Mouse (Mus musculus) lung, postnatal 4 days (tissue): ENCODE data around the gene Spata21.

Experiments used
- DNase-seq, 2 experiments: peaks; one replicate each; pipeline ENCODE4 v3.0.0; 2021

Gene Spata21

GRCm38 (mm10) chr4:141076761-141077506 lies 11.2 kb upstream of the Spata21 start:
- peak; percentile 45 to 56 for DNase-seq

DNA sequence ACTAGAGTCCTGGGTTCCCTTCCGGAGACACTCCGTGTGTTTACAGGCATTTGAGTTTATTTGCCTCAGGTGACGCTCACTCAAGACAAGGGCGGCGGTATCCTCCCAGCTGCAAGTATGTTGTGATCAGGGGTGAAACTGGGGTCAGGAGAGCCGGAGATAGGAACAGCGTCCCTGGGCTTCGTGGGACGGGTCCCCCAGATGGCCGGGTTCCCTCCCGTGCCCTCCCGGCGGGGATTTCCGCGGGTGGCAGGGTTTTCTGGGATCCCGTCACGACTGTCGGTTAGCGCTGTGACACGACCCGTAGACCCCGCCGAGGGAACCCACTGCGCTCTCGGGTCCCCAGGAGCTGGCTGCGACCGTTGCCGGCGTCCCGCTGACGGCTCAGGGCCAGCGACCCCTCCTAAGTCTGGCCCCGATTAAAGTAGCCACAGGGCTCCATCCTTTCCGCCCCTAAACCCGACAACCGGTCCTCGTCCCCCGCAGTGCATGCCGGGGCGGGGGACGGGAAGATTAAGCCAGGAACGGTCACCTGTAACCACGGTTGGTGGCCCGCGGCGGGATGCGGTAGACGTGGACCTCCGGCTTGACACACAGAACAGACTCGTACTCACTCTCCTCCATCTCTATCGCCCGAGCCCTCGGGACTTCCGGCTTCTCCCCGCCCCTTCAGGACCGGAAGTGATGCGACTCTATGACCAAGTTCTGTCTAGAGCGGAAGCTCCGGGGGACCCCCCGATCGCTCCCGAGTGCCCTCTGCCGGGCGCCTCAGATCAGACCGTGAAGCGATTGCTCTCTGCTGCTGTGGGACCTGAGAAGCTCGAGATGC lies 10.2 kb upstream of the Spata21 start, which contains the start of gene Necap2:
Gene Necap2, minus strand, starts transcription at position 677 of the 829 bp plus-strand sequence.
- peak; percentile 95 to 96 for DNase-seq

DNA sequence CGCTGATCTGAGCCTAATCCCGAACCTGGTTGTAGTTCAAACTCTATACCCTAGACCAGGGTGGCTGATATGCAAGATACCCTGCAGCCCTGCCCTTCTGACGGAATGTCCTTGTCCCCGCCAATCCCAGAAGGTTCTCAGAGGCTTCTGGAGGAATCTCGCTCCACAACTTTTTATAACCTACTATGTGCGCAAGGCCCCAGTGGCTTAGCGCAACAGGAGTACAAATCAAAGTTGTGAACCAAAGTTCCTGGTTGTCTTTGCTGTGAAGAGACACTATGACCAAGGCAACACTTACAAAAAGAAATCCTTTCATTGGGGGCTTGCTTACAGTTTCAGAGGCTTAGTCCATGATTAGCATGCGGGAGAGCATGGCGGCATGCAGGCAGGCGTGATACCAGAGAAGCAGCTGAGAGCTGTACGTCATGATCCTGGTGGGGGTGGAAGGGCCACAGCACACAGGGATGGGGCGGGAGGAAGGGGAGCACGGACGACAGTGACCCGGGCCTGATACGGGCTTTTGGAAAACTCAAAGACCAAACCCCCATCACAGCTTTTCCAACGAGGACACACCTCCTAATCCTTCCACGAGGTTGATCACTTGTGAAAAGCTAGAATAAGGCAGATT lies 9.5 kb upstream of the Spata21 start:
- no peak for DNase-seq

DNA sequence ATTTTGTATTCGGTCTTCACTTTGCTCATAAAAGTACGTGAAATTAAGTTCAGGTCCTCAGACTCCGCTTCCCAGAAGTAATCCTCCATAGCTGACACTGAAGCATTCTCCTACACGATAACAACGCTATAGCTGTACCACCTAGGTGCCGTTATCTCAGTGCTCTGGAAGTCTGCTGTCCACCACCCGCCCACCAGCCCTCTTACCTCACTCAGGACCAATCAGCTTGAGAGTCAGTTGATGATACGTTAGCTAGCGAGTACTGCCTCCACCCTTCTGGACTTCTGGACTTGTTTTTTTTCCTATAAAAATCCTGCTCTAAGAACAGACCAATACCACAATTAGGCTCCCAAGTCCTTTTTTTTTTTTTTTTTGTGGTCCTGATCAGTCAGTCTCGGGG lies 1.3 kb upstream of the Spata21 start:
- no peak for DNase-seq

DNA sequence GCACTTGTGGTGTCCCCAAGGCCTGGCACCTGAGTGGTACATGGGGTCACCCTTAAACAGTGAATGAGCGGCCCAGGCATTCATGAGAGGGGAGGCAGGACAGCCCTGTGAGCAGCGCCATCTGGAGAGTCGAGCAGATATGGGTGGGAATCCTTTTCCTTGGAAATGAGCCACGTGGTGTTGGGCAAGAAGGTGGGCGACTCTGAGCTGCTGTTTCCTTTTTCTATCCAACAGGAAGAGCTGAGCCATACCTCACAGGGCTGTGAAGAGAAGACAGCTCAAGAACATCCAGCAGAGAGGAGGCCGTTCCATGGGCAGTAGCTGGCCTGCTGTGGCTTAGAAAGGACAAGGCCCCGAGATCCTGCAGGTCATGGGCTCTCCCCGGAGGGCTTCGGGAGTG lies 581 bp downstream of the Spata21 start:
- no peak for DNase-seq

- no peak for DNase-seq
Observed at GRCm38 (mm10) chr4:141095016-141095415, 6.9 kb downstream of the Spata21 start.

- DNase-seq = no peak
Observed at GRCm38 (mm10) chr4:141096710-141097109, 8.6 kb downstream of the Spata21 start.

- no peak for DNase-seq
Observed at GRCm38 (mm10) chr4:141098935-141099334, 10.8 kb downstream of the Spata21 start.

DNA sequence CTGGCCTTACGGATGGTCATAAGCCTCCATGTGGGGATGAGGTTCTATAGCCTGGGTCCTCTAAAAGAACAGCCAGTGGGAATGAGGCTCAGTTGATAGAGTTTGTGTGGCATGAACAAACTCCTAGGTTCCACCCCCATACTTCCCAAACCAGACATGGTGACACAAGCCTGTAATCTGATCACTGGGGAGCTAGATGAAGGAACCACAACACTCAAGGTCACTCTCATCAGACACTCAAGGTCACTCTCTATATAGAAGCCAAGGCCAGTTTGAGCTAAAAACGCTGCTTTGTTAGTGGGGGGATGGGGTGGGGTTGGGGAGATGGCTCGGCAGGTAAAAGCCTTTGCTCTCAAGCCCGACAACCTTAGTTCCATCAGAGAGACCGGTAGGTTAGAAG lies 11.8 kb downstream of the Spata21 start:
- DNase-seq = no peak

DNA sequence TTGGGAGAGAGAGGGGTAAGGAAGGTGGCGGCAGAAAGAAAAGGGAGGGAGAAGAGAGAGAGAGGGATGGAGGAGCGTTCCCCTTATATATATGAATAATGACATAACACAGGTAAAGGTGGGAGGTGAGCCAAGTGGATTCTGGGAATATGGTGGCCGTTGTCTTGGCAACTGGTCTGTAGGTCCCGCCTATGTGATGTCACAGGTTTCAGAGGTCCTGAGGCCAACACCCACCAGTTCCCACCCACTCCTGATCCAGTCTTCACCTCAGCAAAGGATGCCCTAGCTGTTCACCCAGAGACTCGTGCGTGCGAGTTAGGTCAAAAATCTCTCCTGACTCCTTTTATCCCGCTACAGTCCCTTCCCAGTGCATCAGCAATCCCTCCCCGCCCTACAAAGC lies 13.2 kb downstream of the Spata21 start:
- no peak for DNase-seq

GRCm38 (mm10) chr4:141101855-141102254 lies 13.7 kb downstream of the Spata21 start:
- peak in 1 of 2 experiments; percentile 57 for DNase-seq

GRCm38 (mm10) chr4:141106526-141107183 lies 18.5 kb downstream of the Spata21 start:
- no peak for DNase-seq

DNA sequence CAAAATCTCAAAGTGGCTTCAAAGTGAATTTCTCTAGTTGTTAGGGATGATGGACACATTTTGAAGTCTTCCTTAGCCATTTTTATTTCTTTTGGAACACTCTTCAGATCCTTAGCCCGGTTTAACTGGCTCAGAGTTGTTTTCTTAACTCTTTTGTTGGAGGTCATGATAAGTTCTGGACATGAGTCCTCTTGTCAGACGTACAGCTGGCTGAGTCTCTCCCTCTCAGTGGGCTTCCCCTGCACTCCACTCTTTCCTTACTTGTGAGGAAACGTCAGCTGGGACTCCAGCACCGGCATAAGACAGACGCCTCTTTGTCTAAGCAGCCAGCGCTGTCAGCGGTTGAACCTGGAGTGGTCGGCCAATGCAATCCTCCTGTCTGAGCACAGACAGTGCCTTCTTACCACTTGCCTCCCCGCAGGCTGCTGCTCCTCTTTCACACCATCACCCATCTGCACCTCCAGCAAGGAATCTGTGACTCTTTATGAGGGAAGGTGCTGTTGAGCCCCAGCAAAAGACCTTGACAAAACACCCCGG lies 20.1 kb downstream of the Spata21 start:
- no peak for DNase-seq

DNA sequence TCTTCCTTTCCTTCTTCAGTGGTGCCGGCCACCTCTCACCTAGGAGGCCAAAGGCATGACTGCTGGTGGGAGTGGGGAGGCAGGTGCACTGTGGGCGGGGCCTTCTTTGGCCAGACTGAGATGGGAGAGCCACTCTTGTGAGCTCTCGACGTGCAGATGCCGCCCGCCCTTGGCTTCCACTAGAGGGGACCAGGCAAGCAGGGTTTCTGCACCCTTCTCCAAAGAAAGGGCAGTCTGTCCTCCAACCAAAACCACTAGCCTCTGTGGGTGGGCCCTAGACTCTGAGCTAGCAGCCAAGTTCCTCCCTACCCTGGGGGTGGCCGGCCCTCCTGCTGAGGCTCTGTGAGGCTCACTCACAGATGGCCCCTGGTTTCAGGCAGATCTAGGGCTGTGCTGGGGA lies 25.7 kb downstream of the Spata21 start:
- peak; percentile 40 to 77 for DNase-seq

DNA sequence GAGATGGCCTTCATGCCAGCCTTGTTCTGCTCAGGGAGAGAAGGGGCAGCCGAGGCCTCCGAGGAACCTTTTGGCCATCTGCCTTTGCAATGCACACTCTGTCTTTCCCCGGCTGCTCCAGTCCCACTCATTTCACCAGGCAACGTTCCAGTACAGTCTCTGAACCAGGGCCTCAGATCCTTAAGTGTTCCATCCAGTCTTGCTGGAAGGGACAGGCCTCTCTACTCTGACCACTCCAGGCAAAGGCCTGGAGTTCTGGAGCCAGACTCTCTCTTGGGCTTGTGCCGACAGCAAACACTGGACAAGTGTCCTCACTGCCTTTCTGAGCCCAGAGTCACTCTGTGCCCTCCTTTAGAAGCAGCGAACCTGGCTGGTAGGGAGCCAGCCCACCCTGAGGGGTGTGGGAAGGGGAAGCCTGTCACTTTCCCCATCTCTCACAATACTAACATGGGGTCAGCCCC lies 26.4 kb downstream of the Spata21 start:
- DNase-seq = peak; percentile 30 to 66

GRCm38 (mm10) chr4:141115398-141115797 lies 27.3 kb downstream of the Spata21 start:
- no peak for DNase-seq

DNA sequence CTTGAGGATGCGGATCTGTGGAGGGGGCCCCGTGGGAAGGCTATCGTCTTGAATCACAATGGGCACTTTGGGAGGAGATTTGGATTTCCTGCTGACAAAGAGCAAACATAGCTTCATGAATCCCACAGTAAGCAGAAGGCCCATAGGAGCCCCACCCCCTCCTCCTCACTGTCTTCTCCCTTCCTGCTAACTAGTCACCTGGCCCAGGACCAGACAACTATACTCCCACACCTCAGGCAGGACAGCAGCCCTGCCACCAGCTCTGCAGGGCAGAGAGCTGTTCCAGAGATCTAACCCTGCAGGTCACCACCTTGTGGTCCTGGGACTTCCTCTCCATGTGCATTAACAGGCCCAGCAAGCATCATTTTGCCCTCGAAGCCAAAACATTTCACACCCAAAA lies 30.6 kb downstream of the Spata21 start:
- peak in 1 of 2 experiments; percentile 42 for DNase-seq

- DNase-seq = peak; percentile 68 to 69
Observed at GRCm38 (mm10) chr4:141120700-141121099, 32.6 kb downstream of the Spata21 start.

DNA sequence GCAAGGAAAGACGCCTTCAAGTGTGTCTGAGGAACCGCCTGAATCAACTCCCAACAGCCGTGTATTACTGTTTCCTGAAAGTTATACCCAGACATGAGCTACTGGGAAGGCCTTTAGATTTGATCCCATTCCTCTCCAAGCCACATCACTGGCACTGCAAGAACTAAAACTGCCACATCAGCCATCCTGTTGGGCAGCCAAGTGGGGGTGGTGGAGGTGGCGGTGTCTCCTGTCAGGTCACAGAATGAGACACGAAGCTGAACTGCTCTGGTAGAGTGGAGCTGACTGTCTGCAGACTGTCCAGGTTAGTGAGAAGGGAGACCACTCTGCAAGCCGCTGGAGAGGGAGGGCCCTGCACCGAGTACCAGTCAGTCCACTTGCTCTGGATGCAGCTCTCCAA lies 34.5 kb downstream of the Spata21 start:
- no peak for DNase-seq

DNA sequence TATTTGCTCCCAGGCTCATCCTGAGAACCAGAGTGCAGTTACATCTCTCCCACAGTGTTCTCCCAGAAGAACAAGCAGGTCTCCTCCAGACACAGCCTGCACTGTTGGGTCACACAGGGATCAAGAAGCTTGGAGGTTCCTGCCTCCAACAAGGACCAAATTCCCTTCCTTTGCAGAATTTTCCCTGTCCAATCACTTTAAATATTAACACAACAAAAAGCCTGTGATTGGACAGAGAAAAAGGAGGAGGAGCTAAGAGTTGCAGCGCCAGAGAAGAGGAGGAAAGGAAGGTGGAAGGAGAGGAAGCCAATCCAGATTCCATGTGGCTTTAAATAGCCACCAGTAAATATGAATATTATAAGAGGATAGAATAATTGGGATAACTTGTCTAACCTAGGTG lies 34.9 kb downstream of the Spata21 start:
- DNase-seq = no peak

DNA sequence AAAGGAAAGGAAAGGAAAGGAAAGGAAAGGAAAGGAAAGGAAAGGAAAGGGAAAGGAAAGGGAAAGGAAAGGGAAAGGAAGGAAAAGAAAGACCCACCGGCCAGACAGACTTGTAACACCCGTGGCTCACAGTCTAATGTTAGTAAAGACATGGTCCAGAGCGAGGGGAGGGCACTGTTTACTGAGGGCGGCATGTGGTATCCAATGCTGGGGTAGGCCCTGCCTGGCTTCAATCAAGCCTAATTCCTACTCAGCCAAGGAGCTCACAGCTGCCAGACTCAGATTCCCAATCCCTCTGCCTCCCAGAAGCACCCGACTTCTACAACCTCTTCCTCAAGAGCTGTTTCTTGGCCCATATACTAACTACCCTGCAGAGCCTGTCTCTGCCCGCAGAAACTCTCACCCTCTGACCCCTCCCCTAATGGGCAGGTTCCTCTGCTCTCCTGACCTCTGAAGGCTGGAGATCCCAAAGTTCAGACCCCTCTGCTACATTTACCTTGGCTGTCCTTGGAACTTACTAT lies 41.1 kb downstream of the Spata21 start:
- DNase-seq = no peak

DNA sequence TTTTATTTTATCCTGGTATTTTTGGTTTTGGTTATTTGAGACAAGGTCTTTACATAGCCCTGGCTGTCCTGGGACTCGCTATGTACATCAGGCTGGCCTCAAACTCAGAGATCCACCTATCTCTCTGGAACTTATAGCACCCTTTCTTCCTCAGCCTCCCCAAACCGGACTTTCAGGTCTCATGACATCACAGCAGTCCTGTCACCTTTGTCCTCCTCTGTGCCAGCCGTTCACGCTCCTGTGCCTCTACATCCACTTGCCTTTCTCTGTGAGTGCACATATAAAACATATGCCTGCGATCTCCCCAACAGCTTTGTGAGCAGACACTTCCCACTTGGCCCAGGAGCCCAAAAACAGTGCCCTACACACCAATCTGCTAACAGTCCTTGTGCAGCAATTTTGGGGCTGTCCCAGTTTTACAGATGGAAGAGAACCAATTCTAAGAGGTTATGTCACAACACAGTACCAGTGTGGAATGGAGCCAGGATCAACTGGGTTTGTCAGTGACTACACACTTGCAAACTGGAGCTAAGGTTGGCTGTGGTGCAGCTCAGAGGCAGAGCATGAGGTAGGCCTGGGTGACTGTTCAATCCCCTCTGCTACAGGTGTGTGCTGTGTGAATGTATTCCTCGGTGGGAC lies 42.7 kb downstream of the Spata21 start:
- DNase-seq = peak; percentile 49 to 51
